Mouse (Mus musculus): Measurements from ENCODE around the gene Utp11.

- TF ChIP-seq CTCF (IDR thresholded peaks at IDR 0.05; ENCODE audit: low read depth): no peak
- TF ChIP-seq EP300 (optimal IDR thresholded peaks at IDR 0.05): no peak
Observed at GRCm38 (mm10) chr4:124672347-124673320, 20.8 kb downstream of the Utp11 start.
